Mouse (Mus musculus) cortical plate, adult 2 months (tissue): ENCODE measurements around the gene Tmem9b.

Experiments
- CTCF ChIP-seq: fragments of 200-500 bp; IDR thresholded peaks from 2 replicates; pipeline ENCODE4 v1.5.1; 2011; ENCODE audit warnings: mild to moderate bottlenecking, control low read depth, low read length; ENCODE audit not compliant: insufficient read depth; ENCODE audit errors: extremely low read depth
- POLR2A ChIP-seq: fragments of 200-500 bp; IDR thresholded peaks from 2 replicates; pipeline ENCODE4 v1.6.1; 2011; ENCODE audit warnings: mild to moderate bottlenecking, low read length, control low read depth; ENCODE audit not compliant: insufficient read depth; ENCODE audit errors: extremely low read depth

DNA sequence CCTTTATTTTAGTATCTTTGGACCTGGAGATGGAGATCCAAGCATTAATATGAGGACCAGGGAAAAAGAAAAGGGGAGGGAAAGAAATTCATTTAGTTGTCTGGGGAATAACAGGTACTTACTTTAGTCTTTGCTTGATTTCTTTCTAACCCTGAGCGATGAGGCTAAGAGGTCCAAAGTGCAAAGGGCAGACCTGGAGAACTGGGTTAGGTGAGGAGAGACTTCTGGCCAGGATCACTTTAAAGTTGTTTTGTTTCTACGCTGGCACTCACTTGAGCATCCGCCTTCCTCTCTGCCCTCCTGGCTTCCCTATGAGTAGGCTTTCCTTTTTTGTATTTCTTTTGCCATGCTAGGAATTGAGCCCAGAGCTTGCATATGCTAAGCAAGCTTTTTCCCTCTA lies 3.6 kb upstream of the Tmem9b start:
- TF ChIP-seq CTCF: no peak
- TF ChIP-seq POLR2A: no peak
